Mouse (Mus musculus) heart, postnatal 14 days (tissue): Measurements from ENCODE around the gene Pcgf2. TPM values are rescaled to one million over a fixed set of nuclear protein-coding genes. Genes with fewer than 3 reads are reported as not detected.
"Not testable (repeated sequence)": the region's sequence is repeated elsewhere in the genome, so short reads cannot be mapped to it uniquely, and the experiment has no call there.

Experiments used
- DNase-seq, 2 experiments: peaks; one replicate each; pipeline ENCODE4 v3.0.0; 2021 to 2022
- intact Hi-C: fragments of 180-260 bp; cut with DNase I; formaldehyde crosslinking; loops from one replicate; pipeline ENCODE4 v1.15.1; 2025
- long read RNA-seq, 2 experiments: library from polyadenylated mRNA; stranded (forward); transcript quantifications; one replicate each; pipeline ENCODE4 v2.0.0; 2021
- total RNA-seq, 2 experiments: library from RNA; stranded (reverse); gene quantifications; 2 replicates each; pipeline ENCODE4 v1.2.3; 2021

The Pcgf2 gene
- 10 to 100 TPM; 11.1 to 12.9 TPM for total RNA-seq
- long read RNA-seq, experiment 1, partial matches to known transcripts: 5 of 7 reads
- long read RNA-seq, experiment 1, other reads (novel, unspliced or antisense): 1 of 7 reads
- long read RNA-seq, experiment 2, partial matches to known transcripts: 2 of 3 reads
- long read RNA-seq, experiment 2, other reads (novel, unspliced or antisense): 1 of 3 reads

DNA sequence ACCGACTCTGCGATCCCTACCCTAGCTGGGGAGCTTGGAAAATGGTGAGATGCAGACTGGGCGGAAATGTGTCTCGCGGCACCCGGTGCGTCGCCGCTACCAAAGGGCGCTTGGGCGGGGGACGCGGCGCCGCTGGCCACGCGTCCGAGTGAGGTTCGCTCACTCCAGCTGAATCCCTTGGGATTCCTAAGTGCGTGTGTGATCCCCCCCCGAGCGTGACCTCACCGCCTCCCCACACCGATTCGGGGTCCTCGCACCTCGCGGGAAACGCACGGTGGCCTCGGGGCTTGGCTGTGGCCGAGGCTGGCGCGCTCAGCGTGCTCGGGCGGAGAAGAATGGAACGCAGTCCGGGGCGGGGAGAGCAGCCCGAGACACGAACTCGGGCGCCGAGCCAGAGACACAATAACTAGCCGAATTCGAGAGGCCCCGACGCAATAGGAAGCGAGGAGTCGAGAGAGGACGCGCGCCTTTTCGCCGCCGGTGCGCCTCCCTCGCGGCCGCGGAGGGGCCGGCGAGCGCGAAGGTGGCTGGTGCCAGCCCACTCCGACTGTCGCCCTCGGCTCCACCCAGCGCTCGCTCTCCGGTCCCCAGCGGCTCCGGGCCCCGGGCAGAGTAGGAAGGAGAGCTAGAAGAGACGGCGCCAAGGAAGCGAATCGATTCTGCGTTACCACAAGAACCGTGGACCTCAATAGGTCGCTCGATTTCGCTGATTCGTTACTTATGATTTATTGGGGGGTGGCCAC lies at the start of gene Pcgf2:
TSS of gene Pcgf2 (minus strand) at position 495 of the 743 bp plus-strand sequence.
- DNase-seq: peak; percentile 87 to 88
- intact Hi-C loops: loop anchor here (5.0 kb wide), 1 partner anchor 287 kb away; the partner anchor contains the start of gene Plxdc1

DNA sequence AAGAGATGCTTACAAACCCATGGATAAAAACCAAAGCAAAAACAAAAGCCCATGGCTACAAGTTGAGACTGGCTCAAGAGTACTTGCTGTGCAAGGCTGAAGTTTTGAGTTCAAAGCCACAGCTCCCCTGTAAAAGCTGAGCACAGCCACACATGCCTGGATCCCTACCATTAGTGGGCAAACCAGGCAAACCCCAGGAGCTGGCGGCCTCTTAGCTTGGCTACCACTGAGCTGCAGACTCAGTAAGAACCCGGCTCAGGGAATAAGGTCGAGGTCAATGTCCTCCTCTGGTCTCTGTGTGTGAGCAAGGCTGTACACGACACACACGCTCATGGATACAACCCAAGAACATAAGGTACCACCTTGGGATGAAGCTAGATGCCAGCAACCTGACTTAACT lies 48.2 kb upstream of the Pcgf2 start:
- intact Hi-C loops: loop anchor here (5.0 kb wide), 1 partner anchor 101 kb away; no protein-coding TSS in a partner anchor
- DNase-seq: no peak

DNA sequence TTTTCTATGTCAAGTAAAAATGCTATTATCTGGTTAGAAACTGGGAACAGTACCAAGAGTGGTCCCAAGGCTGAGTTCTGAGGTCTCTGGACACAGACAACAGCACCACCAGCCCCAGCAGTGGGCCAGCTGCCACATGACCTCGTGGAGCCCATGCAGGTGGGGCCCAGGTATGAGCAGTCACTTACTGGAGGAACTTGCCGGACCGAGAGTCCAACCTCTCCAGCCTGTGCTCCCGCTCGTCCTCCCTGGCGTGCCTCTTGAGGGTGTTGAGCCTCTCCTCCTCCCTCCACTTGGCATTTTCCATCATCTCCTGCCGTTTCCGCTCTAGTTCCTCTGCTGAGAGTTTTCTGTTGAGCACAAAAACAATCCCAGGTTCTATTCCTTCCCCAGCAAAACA lies 47.5 kb upstream of the Pcgf2 start:
- no peak for DNase-seq
- intact Hi-C loops: loop anchor here (5.0 kb wide), 1 partner anchor 100 kb away; no protein-coding TSS in a partner anchor

DNA sequence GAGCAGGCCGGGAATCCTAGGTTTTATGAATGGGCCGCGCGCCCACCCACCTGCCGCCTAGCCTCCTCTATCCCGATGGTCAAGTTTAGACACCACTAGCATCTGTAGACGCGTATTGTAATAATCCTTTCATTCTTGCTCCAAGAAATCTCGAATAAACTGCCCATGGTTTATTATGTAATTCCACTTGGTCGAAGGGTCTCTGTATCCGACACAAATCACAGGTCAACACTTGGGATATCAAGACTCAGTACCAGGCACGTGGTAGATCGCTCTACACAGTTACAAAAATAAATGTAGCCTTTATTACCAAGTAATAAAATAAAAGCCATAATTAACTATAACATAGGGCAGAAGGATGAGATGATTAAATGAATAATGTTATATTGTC lies 45.0 kb upstream of the Pcgf2 start:
- intact Hi-C loops: loop anchor here (2.0 to 5.0 kb wide), 2 partner anchors 39 to 98 kb away; no protein-coding TSS in a partner anchor
- no peak for DNase-seq

DNA sequence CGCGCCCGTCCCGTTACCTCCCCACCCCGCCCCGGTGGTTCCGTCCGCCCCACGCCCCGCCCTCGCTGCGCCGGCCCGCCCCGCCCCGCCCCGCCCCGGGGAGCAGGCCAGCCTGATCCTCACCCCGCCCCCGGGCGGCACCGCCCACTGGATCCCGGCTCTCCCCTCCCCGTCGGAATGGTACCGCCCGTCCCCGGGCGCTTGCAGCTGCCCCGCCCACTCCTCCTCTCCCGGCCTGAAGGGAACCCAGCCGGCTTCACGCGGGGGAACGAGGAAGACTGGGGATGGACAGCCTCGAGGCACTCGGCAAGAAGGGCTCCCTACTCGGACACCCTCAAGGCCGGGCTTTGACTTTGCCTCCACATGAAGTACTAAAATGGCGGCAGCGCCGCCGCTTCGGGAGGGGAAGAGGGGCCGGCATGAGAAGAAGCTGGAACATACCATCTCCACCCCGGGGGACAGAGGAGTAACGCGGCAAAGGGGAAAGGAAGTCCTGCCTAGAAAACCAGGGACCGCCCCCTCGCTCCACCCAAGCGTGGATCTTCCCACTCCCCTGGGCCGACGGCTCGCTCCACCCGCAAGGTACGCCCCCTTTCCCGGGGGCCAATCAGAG lies 44.5 kb upstream of the Pcgf2 start:
- intact Hi-C loops: loop anchor here (2.0 to 5.0 kb wide), 2 partner anchors 38 to 98 kb away; no protein-coding TSS in a partner anchor

DNA sequence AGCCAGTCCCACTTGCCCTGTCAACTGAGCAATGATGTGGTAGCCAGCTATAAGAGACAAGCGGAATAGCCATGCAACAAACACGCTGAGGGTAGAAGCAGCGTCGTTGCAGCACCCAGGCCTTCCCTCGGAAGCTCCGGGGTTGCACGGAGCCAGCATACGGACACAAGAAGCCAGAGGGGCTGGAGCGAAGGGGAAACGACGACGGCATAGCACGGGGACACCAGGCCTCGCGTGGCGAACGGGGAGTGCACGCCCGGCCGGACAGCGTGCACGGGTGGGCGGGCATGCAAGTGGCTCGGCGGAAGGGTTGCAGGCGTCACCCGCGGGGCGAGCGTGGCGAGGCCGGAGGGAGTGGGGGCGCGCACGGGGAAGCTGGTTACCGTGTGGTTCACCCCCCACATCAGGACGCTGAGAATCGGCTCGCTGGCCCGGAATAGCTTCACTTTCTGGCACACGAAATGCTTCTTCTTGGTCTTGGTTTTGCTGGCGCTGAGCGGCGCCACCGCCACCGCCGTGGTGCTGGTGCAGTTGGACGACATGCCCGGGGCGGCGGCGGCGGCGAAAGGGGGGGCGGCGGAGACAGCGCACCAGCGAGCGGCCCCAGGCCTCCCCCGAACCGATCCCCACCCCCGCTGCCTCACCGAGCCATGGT lies 43.9 kb upstream of the Pcgf2 start, which contains the start of gene Pip4k2b:
TSS of gene Pip4k2b (minus strand) at position 642 of the 655 bp plus-strand sequence.
- no peak for DNase-seq
- intact Hi-C loops: loop anchor here (2.0 kb wide), 1 partner anchor 37 kb away; no protein-coding TSS in a partner anchor

More for the DNA sequence above, 44.5 kb upstream of the Pcgf2 start:
- DNase-seq: peak; percentile 98 to 99

DNA sequence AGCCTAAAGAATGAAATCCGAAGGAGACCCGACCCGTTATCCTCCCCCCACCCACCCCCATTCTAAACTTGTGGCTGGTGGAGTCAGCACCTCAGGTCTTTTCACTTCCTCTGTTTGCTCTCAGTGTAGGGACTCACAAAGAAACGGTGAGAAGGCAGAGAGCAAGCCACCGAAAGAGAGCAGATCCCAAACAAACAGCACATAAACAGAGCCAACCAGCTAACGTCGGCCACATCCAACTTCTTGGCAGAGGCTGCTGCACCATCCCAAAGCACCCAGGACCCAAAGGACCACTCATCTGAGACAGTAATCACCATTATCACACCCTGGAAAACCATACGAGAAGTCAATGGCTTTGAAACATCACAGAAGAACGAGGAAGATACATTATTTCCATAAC lies 43.1 kb upstream of the Pcgf2 start:
- no peak for DNase-seq
- intact Hi-C loops: no loop called here

DNA sequence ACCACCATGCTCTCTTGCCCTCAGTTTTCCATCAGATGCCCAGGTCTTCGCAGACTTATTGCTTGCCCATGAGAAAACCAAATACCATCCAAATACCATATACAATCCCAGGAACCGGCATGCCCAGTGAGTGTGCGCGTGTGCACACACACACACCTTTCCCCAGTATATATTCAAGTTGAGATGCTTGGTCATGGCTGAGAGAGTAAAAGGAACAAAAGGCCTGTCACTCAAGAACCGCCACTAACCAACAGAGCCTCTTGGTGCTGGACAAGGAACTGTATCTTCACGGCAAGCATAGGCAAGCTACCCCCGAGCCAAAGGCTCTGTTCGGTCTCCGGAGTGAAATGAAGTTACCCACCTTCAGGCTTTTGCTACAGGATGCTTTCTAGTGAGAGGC lies 42.3 kb upstream of the Pcgf2 start:
- DNase-seq: no peak
- intact Hi-C loops: no loop called here

DNA sequence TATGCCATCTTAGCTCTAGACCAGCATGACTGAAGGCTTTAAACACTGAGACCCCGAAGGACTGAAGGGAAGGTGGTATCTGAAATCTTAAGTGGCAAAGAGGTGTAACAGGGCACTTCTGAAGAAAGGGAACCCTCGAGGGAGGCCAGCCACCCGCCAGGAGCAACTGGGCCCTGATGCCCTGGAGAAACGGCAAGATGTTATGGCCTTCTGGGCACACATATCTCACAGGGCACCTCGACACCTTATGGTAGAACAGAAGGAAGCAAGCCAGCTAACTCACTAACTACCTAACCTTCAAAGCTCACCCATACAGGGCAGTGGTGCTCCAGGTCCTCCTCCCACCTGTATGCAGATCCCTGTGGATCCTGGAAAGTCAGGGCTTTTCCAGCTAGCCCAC lies 41.9 kb upstream of the Pcgf2 start:
- DNase-seq: no peak
- intact Hi-C loops: no loop called here

DNA sequence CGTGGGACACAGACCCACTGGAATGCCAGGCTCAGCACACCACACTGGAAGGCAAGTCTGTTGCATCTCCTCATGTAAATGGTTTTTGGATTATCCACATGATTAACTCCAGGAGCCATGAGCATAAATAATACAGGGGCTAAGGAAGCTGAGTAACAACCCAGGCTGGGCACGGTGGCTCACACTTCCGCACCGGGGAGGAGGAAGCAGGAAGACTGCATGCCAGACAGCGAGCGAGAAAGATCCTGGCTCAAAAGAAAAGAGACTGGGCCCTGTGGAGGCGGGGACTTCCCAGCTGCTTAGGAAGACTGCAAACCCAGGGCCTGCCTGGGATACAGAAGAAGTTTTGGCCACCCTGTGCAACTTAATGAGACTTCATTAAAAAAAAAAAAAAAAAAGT lies 39.9 kb upstream of the Pcgf2 start:
- DNase-seq: peak; percentile 28 to 42
- intact Hi-C loops: no loop called here

DNA sequence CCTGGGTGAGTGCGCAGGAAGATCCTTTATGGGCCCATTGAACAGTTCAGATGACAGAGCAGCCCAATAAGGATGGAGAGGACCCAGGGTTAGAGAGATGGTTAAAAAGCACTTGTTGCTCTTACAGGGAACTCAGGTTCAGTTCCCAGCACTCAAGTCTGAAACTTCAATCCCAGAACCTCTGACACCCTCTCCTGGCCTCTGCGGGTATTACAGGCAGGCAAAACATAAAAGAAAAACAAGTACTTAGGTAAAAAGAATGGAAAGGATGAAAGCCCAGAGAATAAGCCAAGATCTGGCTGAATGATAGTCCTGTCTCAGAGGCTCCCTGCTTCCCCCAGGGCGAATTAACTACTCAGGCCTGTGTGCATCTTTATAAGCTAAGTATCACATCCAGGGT lies 38.9 kb upstream of the Pcgf2 start:
- intact Hi-C loops: no loop called here
- DNase-seq: no peak

DNA sequence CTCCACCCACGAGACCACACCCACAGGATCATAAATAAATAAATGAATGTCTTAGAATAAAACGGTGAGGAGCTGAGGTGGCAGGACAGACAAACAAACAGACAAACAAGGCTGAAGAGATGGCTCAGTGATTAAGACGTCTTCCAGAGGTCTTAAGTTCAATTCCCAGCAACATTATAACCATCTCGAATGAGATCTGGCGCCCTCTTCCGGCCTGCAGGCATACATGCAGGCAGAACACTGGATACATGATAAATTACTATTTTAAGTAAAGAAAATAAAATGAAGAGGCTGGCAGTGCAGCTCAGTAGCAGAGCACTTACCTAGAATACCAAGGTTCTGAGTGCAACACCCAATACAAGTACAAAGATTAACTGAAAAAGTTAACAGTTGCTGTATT lies 38.4 kb upstream of the Pcgf2 start:
- intact Hi-C loops: no loop called here
- no peak for DNase-seq

DNA sequence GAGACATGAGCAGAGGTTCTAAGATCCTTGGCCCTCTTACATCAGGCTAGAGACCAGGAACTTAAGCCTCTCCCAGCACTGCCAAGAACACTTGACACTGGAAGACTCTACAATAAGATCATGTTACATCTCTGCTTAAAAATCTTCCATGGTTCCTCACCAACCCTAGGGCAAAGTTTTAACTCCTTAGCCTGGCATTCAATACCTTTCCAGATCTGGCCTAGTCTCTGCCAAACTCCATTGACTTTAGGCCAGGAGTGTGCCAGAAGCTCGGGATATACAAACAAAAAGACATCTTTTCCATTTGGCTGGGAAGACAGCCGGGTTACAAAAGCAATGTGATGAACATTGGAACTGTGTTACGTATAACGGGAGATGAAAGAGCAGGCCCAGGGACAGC lies 37.3 kb upstream of the Pcgf2 start:
- no peak for DNase-seq
- intact Hi-C loops: no loop called here

DNA sequence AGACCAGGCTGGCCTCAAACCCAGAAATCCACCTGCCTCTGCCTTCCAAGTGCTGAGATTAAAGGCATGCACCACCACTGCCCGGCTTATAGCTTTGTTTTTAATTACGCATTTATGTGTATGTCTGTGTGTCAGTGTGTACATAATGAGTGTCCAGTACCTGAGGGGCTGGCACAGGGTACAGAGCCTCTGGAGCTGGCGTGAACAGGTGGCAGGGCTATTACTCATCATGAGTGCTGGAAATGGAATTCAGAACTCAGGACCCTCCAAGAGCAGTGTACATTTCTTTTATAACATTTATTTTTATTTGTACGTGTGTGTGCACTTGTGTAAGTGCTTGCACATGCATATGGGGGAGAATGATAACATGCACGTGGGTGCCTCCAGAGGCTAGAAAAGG lies 36.3 kb upstream of the Pcgf2 start:
- DNase-seq: no peak
- intact Hi-C loops: no loop called here

DNA sequence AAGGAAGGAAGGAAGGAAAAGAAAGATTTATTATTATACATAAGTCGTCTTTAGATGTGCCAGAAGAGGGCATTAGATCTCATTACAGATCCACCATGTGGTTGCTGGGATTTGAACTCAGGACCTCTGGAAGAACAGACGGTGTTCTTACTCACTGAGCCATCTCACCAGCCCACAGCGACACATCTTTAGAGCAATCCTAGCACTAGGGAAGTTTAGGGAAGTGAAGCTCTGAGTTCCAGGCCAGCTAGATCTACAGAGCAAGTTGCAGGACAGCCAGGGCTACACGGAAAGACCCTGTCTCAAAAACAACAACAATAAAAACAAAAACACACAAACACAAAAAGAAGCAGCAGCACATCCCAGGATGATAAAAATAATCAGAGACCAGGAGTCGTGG lies 34.5 kb upstream of the Pcgf2 start:
- DNase-seq, intact Hi-C loops: not testable (repeated sequence)

DNA sequence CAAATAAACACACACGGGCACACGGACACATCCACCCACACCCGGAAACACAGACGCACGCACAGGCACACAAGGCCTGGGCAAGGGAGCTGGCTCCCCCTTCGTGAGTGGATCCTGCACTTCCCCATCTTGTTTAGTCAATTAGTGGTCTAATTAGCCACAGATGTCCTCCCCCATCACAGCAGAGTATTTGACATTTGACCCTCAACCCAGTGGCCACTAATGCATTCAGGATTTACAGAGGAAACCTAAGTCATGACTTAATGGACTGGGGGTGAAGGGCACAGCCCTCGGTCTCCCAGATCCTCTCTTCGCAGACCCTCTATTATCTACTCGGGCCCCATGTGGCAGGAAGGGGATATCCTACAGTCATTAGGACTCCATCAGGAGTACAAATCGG lies 33.4 kb upstream of the Pcgf2 start:
- intact Hi-C loops: no loop called here
- no peak for DNase-seq

DNA sequence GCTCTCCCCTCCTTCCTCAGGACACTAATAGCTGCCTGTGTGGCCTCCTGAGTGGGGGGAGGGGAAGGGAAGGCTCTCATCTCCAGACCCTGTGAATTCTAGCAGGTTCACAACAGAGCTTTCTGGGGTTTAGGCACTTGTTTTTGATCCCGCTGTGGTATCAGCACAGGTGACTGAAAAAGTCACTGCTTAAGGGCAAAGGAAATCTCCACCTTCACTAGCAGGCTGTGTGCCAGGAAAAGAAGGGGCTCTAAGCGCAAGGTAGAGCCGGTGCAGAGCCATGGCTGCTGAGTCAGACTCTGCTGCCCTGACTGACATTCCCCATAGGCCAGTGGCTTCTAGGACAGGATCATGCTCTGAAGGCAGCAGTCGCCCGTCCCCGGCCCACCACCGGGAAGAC lies 28.4 kb upstream of the Pcgf2 start:
- intact Hi-C loops: no loop called here
- no peak for DNase-seq

DNA sequence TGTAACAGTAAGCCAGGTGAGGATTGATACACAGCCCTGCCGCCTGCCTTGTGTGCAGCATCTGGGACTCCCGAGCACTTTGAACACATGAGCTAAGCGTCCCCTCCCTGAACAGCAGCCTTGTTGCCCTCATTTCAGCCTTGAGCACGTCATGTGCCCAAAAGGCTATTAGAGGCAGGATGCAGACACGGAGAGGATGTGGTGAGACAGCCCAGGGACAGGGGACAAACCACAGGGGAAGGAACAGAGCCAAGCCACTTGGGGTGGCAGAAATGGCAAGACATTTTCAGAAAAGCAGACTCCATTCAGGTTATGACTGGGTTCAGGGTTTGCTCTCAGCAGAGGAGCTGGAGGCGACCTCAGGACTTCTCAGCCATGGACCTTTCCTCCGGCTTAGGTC lies 28.0 kb upstream of the Pcgf2 start:
- DNase-seq: no peak
- intact Hi-C loops: no loop called here

DNA sequence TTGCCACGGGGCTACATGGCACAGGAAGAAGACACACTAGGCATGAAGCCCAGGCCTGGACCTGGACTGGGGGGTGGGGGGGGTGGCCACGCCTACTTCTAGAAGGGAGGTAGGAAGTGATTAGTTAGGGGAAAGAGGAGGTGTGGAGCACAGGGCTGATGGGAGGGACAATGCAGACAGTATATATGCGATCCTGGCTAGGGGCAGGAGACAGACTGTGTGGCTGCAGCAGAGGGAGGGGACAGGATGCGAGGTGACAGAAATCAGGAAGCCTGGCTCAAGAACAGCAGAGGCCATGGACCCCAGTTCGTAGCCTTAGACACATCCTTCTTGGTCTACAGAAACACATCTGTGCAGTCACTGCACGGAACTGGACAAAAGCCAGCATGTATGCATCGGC lies 23.4 kb upstream of the Pcgf2 start:
- no peak for DNase-seq
- intact Hi-C loops: no loop called here

DNA sequence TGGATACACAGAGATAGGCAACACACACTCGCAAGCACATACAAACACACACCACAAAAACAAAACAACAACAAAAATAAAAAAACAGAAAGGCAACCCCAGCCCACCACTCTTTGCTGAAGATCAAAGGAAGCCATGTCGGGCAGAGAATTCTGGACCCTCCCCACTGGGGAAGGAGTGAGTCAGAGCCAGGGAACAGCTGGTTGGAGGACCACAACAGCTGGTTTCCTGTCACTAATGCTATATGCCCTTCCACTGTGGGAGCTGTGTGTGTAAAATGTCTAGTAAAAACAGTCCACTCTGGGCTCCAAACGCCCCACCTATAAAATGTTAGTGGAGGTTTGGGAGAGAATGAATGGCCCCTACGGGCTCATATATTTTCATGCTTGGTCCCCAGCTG lies 21.0 kb upstream of the Pcgf2 start:
- DNase-seq: no peak
- intact Hi-C loops: no loop called here

DNA sequence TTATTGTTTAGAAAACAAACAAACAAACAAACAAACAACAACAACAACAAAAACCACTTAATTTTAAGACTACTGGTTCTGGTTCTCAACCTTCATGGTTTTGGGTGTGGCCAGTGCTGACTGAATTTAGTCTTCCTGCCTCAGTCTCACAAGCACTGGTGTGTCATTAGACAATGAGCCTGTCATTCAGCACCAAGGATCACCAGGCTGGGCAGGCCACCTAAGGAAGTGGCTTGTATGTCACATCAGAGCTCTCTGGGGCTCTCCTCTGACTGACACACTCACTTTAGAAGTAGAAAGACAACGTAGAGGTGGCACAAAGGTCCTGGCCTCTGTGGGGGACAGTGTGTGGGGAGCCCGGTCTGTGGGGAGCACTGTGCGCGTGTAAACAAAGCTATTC lies 18.7 kb upstream of the Pcgf2 start:
- intact Hi-C loops: no loop called here

More for the DNA sequence above, 18.7 kb upstream of the Pcgf2 start:
- no peak for DNase-seq
